Mouse (Mus musculus) lung, adult 2 months (tissue): ENCODE measurements around the gene Olfr576.

Experiments
- CTCF ChIP-seq: fragments of 200-500 bp; IDR thresholded peaks from 2 replicates; pipeline ENCODE4 v1.5.1; 2011; ENCODE audit warnings: mild to moderate bottlenecking, low read length, control low read depth; ENCODE audit not compliant: insufficient read depth
- POLR2A ChIP-seq: fragments of 200-500 bp; IDR thresholded peaks from 2 replicates; pipeline ENCODE4 v1.6.1; 2011; ENCODE audit warnings: low read depth, mild to moderate bottlenecking, control low read depth, low read length, borderline replicate concordance; ENCODE audit errors: extremely low read depth

DNA sequence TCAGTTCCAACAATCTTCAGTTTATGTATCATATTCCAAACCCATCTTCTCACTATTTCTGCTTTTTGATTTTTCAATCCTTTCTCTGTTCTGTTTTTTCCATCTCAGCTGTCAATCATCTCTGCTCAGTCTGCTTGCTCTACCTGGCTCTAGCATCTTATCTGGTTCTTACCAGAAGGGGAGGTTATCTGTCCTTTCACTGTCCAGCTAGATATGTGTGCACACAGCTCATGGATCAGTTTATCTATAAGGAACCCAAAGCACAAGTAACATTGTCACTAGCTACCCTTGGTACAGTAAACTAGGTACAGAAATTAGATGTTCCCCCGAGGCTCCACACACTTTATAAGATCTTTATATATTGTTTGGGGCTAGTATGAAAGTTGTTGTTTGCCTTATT is 19.0 kb upstream of the Olfr576 start:
- TF ChIP-seq CTCF (no peak), POLR2A (no peak)
